Mouse (Mus musculus): Measurements from ENCODE around the gene Tex19.2. TPM values are rescaled to one million over a fixed set of nuclear protein-coding genes. Genes with fewer than 3 reads are reported as not detected.
"Not testable (repeated sequence)": the region's sequence is repeated elsewhere in the genome, so short reads cannot be mapped to it uniquely, and the experiment has no call there.

The Tex19.2 gene
- total RNA-seq, 2 experiments from 2014 or later, result not detected

DNA sequence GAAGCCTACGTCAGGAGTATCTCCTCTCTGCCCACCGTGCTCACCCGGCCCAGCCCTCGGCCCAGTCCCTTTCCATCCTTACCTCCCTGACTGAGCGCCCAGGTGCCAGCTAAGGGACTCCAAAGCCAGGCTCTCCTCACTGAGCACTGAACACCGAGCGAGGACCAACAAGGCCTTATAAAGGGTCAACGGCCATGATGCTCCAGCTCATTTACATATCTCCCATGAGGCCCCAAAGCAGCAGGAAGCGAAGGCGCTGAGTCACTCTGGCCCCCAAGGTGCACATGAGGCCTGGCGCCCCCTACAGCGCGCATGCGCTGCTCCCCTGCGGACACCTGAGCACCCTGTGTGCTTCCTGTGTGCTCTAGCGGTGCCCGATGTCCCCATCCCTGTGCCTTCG, 371 bp downstream of the Tex19.2 start:
- intact Hi-C loops (cut with DNase I), result no loop called here
- no peak for DNase-seq (ENCODE audit: extremely low spot score in 1 of 2, low spot score in 2 of 2)

- DNase-seq (ENCODE audit: extremely low spot score in 1 of 2, low spot score in 2 of 2), result no peak
- intact Hi-C loops (cut with DNase I), result no loop called here
Observed at GRCm38 (mm10) chr11:121112091-121112775, 6.2 kb downstream of the Tex19.2 start.

DNA sequence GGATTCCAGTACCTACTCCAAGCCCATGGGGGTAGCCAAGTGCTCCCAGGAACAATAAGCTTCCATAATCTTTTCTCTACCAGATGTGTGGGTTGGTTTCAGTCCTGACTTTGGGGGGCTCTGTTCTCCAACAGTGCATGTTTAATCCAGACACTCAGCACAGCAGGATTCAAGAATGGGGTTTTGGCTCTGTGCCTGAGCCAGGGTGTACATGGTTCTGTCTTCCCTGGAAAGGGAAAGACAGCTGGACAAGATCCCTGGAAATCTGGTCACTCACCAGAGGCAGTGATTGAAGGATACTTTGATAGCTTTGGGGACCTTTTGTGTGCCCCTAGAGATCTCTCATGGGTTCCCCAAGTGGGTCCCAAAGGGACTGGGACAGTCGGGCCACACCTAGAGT, 6.9 kb downstream of the Tex19.2 start:
- intact Hi-C loops (cut with DNase I), result no loop called here
- no peak for DNase-seq (ENCODE audit: extremely low spot score in 1 of 2, low spot score in 2 of 2)

- intact Hi-C loops (cut with DNase I), result no loop called here
- no peak for DNase-seq (ENCODE audit: extremely low spot score in 1 of 2, low spot score in 2 of 2)
Observed at GRCm38 (mm10) chr11:121111051-121111450, 7.4 kb downstream of the Tex19.2 start.

GRCm38 (mm10) chr11:121109986-121110385, 8.5 kb downstream of the Tex19.2 start:
- peak; percentile 36 to 60 for DNase-seq (ENCODE audit: extremely low spot score in 1 of 2, low spot score in 2 of 2)

GRCm38 (mm10) chr11:121108061-121108460, 10.4 kb downstream of the Tex19.2 start:
- intact Hi-C loops (cut with DNase I), result no loop called here
- peak in 1 of 2 experiments; percentile 45 for DNase-seq (ENCODE audit: extremely low spot score in 1 of 2, low spot score in 2 of 2)

More at GRCm38 (mm10) chr11:121109986-121110385, 8.5 kb downstream of the Tex19.2 start:
- intact Hi-C loops (cut with DNase I), result no loop called here

DNA sequence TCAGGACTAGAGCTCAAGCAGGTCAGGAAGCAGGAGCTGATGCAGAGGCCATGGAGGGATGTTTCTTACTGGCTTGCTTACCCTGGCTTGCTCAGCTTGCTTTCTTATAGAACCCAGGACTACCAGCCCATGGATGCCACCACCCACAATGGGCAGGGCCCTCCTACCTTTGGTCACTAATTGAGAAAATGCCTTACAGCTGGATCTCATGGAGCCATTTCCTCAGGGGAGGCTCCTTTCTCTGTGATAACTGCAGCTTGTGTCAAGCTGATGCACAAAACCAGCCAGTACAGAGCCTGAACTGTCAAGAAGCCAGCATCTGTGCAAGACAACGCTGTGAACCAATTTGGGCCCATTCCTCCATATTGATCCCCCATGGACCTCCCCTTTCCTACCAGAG, 11.2 kb downstream of the Tex19.2 start:
- DNase-seq (ENCODE audit: extremely low spot score in 1 of 2, low spot score in 2 of 2); intact Hi-C loops (cut with DNase I): not testable (repeated sequence)

- intact Hi-C loops (cut with DNase I), result no loop called here
- no peak for DNase-seq (ENCODE audit: extremely low spot score in 1 of 2, low spot score in 2 of 2)
Observed at GRCm38 (mm10) chr11:121101124-121101805, 17.2 kb downstream of the Tex19.2 start.

- intact Hi-C loops (cut with DNase I), result no loop called here
- no peak for DNase-seq (ENCODE audit: extremely low spot score in 1 of 2, low spot score in 2 of 2)
Observed at GRCm38 (mm10) chr11:121100692-121101091, 17.8 kb downstream of the Tex19.2 start.

- intact Hi-C loops (cut with DNase I), result no loop called here
Observed at GRCm38 (mm10) chr11:121099762-121100161, 18.7 kb downstream of the Tex19.2 start.

DNA sequence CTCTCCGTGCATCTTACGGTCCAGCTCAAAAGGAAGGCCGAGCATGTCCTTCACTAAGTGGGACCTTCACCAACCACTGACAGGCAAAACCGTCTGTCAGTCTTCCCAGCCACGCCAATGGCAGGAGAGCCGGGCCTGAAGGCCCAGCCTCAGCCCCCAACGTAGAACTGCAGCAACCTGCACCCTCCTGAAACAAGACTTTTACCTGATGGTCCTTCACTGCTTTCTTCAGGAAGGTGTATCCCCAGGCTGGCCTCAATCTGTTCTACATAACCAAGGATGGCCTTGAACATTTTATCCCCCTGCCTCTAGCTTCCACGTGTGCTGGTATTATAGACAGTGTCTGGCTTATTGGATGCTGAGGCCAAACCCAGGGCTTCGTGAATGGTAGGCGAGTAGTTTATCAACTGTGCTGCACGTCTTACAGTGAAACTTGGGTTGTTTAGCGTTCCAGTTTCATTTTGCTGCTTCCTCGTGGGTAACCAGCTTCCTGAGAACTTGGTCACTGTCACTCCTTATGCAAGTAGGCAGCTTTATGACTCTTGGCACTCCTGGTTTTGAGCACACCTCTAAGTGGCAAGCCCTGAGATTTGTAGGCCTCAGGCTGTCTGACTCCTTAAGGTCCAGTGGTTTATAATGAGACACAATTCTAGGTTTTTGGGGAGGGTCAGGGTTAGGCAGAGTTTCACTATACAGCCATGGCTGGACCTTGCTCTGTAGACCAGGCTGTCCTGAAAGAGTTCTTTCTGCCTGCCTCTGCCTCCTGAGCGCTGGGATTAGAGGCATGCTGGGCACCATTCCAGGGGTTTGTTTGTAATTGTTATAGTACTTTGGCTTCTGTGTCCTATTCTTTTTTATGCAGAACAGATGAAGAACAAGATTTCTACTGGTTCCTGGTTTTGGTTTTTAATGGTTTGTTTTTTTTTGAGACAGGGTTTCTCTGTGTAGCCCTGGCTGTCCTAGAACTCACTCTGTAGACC, 25.6 kb downstream of the Tex19.2 start:
- intact Hi-C loops (cut with DNase I), result no loop called here
- DNase-seq (ENCODE audit: extremely low spot score in 1 of 2, low spot score in 2 of 2), result no peak

More at GRCm38 (mm10) chr11:121099762-121100161, 18.7 kb downstream of the Tex19.2 start:
- no peak for DNase-seq (ENCODE audit: extremely low spot score in 1 of 2, low spot score in 2 of 2)

GRCm38 (mm10) chr11:121090943-121091342, 27.5 kb downstream of the Tex19.2 start:
- intact Hi-C loops (cut with DNase I), result no loop called here
- no peak for DNase-seq (ENCODE audit: extremely low spot score in 1 of 2, low spot score in 2 of 2)

GRCm38 (mm10) chr11:121089756-121090546, 28.5 kb downstream of the Tex19.2 start:
- DNase-seq (ENCODE audit: extremely low spot score in 1 of 2, low spot score in 2 of 2), result no peak
- intact Hi-C loops (cut with DNase I), result no loop called here

GRCm38 (mm10) chr11:121088997-121089396, 29.5 kb downstream of the Tex19.2 start:
- DNase-seq (ENCODE audit: extremely low spot score in 1 of 2, low spot score in 2 of 2), result no peak
- intact Hi-C loops (cut with DNase I), result no loop called here

DNA sequence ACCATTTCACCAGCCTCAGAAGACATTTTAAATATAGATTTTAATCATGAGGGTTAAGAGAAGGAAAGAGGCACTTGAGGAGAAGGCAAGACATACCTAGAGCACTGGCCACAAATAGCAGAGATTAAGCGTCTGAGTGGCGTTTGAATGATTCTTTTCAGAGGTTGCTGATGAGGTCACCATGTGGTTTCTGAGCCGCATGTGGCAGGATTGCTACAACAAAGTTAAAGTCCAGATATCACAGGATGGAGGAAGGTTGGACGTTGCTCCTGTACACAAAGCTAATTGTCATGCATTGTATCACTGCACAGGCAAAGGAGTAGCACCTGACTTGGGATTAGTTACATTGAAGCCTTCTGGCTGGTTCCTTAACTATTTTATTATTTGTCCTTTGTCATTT, 32.2 kb downstream of the Tex19.2 start:
- intact Hi-C loops (cut with DNase I), result no loop called here
- no peak for DNase-seq (ENCODE audit: extremely low spot score in 1 of 2, low spot score in 2 of 2)

- no peak for DNase-seq (ENCODE audit: extremely low spot score in 1 of 2, low spot score in 2 of 2)
- intact Hi-C loops (cut with DNase I), result no loop called here
Observed at GRCm38 (mm10) chr11:121085181-121085580, 33.3 kb downstream of the Tex19.2 start.

DNA sequence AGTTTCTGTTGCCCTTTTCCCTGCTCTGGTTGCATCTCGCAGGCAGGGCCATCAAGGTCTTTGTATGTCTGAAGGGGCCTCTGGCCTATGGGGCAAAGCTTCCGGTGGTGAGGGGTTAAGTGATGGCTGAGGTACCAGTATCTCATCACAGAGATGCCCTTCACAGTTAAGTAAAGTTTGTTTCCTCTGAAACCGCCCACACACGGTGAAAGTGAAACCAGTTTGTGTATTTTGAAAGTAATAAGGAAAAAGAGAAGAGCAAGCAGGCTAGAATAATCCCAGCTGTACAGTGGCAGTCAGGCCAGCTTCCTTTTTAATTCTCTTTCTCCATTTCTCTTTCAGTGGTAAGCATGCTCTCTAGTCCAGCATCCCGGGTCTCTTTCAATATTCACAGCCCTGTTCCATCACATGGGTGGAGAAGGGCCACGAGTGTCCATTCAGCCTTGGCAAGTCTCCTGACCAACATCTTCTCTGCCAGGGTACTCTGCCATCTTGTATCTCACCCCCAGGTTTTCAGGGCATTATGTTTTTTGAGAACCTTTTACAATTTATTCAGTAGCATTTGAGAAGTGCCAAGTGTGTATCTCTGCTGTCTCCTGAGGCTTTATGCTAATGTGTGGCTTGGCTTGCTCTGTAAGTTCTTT, 35.5 kb downstream of the Tex19.2 start:
- intact Hi-C loops (cut with DNase I), result no loop called here
- DNase-seq (ENCODE audit: extremely low spot score in 1 of 2, low spot score in 2 of 2), result no peak

GRCm38 (mm10) chr11:121082250-121082649, 36.2 kb downstream of the Tex19.2 start:
- intact Hi-C loops (cut with DNase I), result no loop called here
- no peak for DNase-seq (ENCODE audit: extremely low spot score in 1 of 2, low spot score in 2 of 2)
